Mouse (Mus musculus): ENCODE measurements at regions not wholly inside any gene's neighbourhood (a gene's known extent, or its start where the extent isn't known, plus 50 kb on each side); places are given as distances from the start of the nearest gene placed in this dataset.
"Not testable (repeated sequence)": the region's sequence is repeated elsewhere in the genome, so short reads cannot be mapped to it uniquely, and the experiment has no call there.

- no peak for DNase-seq (ENCODE audit: low spot score)
Observed at GRCm38 (mm10) chr8:109311484-109312210, 182.2 kb upstream of the Pmfbp1 start.

DNA sequence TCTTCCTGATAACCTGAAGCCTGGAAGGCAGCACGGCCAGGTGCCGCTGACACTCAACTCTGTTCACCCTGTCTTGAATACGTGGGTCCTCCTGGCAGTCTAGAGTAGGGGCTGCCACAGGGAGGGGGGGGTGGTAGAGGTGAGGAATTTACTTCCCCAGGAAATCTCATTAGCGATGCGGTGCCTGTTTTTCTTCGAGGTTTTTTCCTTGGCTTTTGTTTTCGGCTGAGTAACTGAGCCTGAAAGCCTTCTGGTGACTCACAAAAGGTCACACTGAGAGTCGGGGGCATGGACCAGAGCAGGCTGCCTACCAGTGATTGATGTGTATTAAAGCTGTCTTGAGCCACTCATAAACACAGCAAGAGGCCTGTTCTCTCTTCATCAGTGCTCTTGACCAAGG, 181.1 kb upstream of the Pmfbp1 start:
- no peak for DNase-seq (ENCODE audit: low spot score)

DNA sequence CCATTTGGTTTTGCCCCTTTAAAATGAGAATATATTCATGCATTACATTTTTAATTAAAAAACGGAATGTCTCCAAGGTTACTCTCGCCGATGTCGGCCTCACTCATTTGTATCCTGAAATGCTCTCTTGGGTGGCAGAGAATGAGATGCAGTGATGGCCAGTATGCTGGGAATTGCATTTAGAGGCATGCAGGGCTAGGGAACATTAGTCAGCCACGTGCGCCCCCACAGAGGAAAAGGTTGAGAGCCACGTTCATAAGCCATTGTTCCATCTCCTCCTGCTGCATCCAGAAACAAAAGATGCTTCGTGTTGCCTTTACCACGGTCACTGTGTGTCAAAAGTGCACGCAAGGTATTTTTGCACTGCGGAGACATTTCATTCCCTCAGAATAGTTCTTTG, 172.9 kb upstream of the Pmfbp1 start:
- DNase-seq (ENCODE audit: low spot score), result no peak

DNA sequence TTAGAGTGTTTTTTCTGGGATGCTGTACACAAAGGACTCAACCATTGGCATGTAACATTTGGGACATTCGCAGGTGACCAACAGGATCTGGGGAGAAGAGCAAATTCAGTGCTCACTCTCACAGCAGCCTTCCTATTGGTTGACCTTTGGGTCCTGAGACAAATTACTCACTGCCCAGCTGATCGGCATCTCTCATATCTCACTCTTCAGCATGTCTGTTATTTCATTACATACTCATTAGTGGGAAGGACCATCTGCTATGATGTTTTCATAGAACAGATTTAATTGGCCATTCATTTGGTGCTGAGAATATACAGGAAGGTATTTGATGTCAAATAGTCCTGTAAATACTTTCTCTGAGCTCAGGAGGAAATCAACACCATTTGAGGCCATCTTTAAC, 170.5 kb upstream of the Pmfbp1 start:
- no peak for DNase-seq (ENCODE audit: low spot score)

GRCm38 (mm10) chr8:109324241-109324640, 169.6 kb upstream of the Pmfbp1 start:
- DNase-seq (ENCODE audit: low spot score), result no peak

GRCm38 (mm10) chr8:109336203-109336602, 157.6 kb upstream of the Pmfbp1 start:
- no peak for DNase-seq (ENCODE audit: low spot score)

DNA sequence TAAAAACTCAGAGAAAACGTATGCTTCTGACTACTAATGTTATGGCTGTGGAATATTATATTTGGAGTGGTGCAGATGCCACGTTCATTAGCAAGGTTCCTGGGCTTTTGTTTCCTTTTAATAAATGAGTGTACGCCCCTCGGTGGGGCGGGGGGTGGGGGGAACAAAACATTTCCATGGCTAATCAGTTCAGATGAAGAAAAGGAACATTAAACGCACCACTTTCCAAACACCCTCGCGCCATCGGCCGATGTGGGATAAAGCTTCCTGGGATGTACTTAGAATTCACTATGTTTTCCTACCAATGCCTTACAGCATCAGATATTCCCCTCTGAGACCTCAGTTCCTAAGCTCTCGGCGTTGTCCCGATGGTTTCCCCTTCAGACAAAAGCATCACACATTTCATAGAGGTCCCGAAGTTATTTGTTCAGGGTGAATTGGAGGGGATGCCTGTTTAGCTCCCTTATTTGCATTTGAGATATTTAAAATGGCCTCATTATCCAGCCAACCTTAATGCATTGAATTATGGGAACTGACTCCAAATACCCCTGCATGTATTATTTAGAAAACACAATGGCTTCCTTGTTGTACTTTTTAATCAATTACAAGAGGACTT, 155.5 kb upstream of the Pmfbp1 start:
- DNase-seq (ENCODE audit: low spot score), result no peak

DNA sequence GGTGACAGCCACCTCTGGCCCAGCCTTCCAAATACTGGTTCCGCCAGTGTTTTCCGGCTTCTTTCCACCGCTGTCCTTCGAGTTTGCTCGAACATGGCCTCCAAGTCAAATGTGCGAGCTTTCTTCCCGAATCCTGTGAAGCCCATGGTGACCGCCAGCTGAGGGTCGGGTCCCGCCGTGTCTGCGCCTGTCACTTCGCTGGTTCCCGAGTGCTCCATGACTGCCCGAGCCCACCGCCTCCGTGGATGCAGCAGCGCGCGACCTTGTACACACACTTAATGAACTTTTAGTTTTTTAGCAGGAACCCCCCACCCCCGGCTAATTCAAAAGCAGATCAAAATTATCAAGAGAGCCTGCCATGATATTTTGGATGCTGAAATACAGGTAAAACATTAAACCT, 153.2 kb upstream of the Pmfbp1 start:
- not testable (repeated sequence) for DNase-seq (ENCODE audit: low spot score)

DNA sequence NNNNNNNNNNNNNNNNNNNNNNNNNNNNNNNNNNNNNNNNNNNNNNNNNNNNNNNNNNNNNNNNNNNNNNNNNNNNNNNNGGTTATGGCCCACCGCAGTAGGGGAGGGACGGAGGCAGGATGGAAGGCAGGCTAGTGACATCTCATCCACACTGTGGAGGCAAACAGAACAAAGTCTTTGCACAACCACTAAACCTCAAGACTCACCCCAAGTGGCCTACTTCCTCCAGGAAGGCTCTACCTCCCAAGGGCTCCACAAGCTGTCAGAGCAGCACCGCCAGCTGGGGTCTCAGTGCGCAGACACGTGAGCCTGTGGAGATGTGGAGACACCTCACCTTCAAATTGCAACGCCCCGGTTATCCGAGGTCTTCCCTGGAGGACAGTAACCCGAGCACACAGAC, 138.7 kb upstream of the Pmfbp1 start:
- DNase-seq (ENCODE audit: low spot score), result no peak

DNA sequence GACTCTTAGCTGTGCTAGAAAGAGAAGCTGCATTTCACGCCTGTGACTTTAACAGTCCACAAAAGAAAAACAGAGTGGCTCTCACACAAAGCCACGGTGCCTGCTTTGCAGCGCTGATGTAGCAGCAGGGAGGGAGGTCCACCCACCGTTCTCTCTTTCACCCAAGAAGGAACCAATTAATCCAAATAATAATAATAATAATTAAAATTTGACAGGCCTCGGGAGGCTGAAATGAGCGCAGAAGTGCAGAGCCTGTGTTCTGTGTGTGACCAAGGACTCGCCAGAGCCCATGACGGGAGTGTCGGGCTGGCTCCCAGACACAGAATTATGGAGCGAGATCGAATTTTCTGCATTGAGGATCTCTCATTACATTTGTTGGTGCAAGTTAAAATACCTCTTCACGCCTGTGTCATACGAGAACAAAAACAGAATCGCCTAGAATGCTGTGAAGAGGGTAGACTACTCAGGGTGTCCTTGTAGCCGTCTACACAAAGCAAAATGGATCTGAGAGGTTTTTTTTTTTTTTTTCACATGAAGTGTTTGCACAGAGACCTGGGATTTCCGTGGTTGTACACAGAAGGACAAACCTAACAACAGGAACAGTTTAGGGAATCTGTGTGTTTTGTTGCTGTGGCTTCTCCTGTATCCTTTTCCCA, 134.3 kb upstream of the Pmfbp1 start:
- DNase-seq (ENCODE audit: low spot score), result no peak

DNA sequence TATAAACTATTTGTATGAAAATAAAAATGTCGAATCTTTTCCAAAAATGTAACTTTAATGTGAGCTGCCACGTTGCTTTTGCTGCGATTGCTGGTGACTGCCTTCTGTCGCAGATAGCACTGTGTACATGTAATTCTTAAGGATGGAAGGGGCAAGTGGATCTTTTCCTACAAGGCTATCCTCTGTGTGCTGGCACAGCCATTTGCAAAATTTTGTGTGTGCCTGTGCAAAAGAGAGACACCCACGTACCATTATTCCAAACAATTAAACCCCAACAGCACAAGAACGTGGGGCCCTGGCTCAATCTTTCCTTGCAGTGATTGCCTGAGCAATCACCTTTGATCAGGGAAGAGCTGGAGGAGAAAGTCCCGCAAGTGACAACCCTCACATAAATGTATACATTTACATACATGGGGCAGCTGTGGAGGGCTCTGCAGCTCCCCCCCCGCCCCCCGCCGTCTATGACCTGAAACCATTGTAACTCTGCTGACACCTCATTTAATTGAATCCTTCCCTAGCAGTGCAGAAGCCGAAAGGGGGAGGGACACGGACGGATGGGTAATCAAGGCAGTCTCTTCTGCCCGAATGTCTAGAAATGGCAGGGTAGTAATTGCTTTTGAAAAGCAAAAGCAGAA, 133.6 kb upstream of the Pmfbp1 start:
- DNase-seq (ENCODE audit: low spot score), result no peak

GRCm38 (mm10) chr8:109360904-109361303, 132.9 kb upstream of the Pmfbp1 start:
- DNase-seq (ENCODE audit: low spot score), result no peak

GRCm38 (mm10) chr8:109361575-109362361, 132.1 kb upstream of the Pmfbp1 start:
- DNase-seq (ENCODE audit: low spot score), result no peak

GRCm38 (mm10) chr8:109363185-109363845, 130.5 kb upstream of the Pmfbp1 start:
- no peak for DNase-seq (ENCODE audit: low spot score)

DNA sequence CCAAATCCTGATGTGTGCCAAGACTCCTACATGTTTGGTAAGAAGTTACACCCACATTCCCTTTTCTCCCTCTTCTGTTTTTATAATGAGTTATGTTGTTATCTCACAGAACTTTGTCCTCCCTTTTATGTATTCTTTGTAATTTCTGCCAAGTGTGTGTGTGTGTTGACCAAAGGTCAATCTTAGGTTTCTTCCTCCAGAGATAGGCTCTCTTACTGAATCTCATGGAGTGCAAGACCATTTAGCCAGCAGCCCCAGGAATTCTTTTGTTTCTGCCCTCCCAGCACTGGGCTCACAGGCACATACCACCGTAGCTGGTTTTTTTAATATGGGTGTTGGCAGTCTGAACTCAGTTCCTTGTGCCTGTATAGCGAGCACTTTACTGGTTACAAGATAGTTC, 119.8 kb upstream of the Pmfbp1 start:
- DNase-seq (ENCODE audit: low spot score), result no peak

DNA sequence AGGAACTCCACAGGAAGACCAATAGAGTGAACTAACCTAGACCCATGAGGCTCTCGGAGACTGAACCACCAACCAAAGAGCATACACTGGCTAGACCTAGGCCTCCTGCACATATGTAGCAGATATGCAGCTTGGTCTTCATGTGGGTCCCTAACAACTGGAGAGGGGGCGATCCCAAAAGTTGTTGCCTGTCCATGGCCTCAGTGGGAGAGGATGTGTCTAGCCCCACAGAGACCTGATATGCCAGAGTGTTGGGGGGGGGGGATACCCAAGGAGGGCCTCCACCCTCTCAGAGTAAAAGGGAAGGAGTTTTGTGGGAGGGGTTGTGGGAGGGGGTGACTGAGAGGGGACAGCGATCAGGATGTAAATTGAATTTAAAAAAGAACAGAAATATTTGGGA, 108.9 kb upstream of the Pmfbp1 start:
- DNase-seq (ENCODE audit: low spot score), result no peak

- DNase-seq (ENCODE audit: low spot score), result no peak
Observed at GRCm38 (mm10) chr8:109395133-109395855, 98.5 kb upstream of the Pmfbp1 start.

- DNase-seq (ENCODE audit: low spot score), result no peak
Observed at GRCm38 (mm10) chr8:109399616-109400015, 94.2 kb upstream of the Pmfbp1 start.

- no peak for DNase-seq (ENCODE audit: low spot score)
Observed at GRCm38 (mm10) chr8:109400192-109400591, 93.6 kb upstream of the Pmfbp1 start.

DNA sequence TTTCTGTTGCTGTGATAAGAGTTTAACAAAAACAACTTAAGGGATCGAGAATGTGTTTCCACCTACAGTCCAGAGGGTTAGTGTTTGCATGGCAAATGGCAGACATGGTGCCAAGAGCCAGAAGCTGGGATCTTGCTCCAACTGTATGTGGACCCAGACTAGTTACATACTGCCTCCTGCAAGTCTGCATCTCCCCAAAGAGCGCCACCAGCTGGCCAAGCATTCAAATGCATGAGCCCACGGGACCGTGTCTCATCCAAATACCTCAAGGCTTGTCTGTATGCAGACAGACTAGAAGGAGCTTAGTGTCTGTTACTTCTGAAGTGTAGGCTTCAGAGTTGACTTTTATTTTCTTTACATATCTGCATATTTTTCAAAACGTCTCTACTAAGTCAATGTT, 85.9 kb upstream of the Pmfbp1 start:
- DNase-seq (ENCODE audit: low spot score), result no peak

DNA sequence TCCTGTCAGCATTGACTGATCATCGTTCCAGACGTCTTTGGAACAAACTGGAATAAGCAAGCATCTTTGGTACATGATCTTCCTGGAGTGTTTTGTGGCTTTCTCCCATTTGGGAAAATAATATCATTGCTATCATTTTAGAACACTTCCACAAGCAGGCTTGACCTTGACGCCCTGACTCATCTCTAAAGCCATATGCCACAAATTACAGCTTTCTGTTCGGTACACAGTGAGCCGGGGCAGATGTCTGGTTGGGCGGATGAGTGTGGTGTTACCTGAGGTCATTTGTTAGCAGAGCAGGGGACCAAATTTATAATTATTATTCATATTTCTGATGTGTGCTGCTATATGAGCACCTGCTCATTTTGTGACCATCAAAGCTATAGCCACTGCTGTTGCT, 83.3 kb upstream of the Pmfbp1 start:
- DNase-seq (ENCODE audit: low spot score), result no peak
